Mouse (Mus musculus) testis, adult 2 months (tissue): ENCODE measurements at regions not wholly inside any gene's neighbourhood (a gene's known extent, or its start where the extent isn't known, plus 50 kb on each side); places are given as distances from the start of the nearest gene placed in this dataset.

ENCODE experiments used
- H3K27ac ChIP-seq: fragments of 200-500 bp; 2 replicates; pipeline ENCODE4 v1.5.1; 2012; ENCODE audit warnings: low read depth, low read length; ENCODE audit not compliant: control insufficient read depth, insufficient read depth
- H3K27me3 ChIP-seq: fragments of 200-500 bp; 2 replicates; pipeline ENCODE4 v1.6.1; 2012; ENCODE audit warnings: mild to moderate bottlenecking, low read length, moderate library complexity; ENCODE audit not compliant: control insufficient read depth, insufficient read depth
- H3K36me3 ChIP-seq: fragments of 200-500 bp; 2 replicates; pipeline ENCODE4 v1.6.1; 2012; ENCODE audit warnings: mild to moderate bottlenecking, low read length; ENCODE audit not compliant: control insufficient read depth, insufficient read depth
- H3K4me1 ChIP-seq: fragments of 200-500 bp; 2 replicates; pipeline ENCODE4 v1.6.1; 2012; ENCODE audit warnings: low read length; ENCODE audit not compliant: control insufficient read depth, insufficient read depth
- H3K4me3 ChIP-seq: fragments of 200-500 bp; 2 replicates; pipeline ENCODE4 v1.5.1; 2012; ENCODE audit warnings: low read depth, mild to moderate bottlenecking, low read length, moderate library complexity, mixed read lengths; ENCODE audit not compliant: control insufficient read depth
- CTCF ChIP-seq: fragments of 200-500 bp; IDR thresholded peaks from 2 replicates; pipeline ENCODE4 v1.5.1; 2012; ENCODE audit warnings: low read depth, mild to moderate bottlenecking, inconsistent platforms, low read length, moderate library complexity; ENCODE audit not compliant: control insufficient read depth, insufficient read depth, insufficient replicate concordance
- POLR2A ChIP-seq: fragments of 200-500 bp; IDR thresholded peaks from 2 replicates; pipeline ENCODE4 v1.6.1; 2012; ENCODE audit warnings: low read depth, mild to moderate bottlenecking, inconsistent platforms, low read length, moderate library complexity; ENCODE audit not compliant: control insufficient read depth

DNA sequence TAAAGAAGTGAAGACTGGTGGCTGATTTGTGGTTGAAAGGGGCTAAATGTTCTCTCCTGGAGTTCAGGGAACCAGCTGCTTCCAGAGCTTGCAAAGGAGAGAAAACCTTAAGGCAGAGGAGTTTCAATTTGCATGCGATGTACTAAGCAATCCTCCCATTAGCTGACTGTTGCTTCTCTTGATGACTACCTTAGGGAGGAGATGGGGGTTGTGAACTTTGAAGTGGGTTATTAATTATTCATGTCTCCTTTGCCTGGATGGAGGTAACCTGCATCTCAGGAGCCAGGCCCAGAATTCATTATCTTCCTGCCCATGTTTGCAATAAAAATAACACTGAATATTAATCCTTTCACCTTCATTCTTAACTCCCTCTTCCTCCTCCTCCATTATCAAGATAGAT lies 552.0 kb upstream of the Sel1l start:
- Histone ChIP-seq H3K4me1 (no peaks in the 10 kb centered on the region), H3K4me3 (no peak overlapping the region), H3K27ac (no peak overlapping the region), H3K36me3 (no peaks in the 10 kb centered on the region), H3K27me3 (no peaks in the 10 kb centered on the region)
- TF ChIP-seq POLR2A: no peak
- no peak for TF ChIP-seq CTCF

DNA sequence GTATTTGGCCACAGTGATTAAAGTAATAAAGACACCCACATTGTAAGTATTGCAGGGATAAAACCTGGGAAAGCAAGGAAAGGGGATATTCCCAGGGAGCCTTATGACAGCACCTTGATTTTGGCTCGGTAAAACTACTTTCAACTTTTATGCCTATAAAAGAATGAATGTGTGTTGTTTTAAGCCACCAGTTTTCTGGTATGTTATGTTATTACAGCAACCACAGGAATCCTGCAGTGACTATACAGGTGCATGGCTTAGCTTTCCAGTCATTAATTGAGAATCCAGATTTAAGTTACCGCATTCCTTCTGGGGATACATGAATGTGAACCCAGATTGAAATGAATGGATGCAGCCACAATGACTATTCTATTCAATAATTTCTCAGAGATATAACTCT lies 537.2 kb upstream of the Sel1l start:
- Histone ChIP-seq H3K4me3 (no peak overlapping the region), H3K27me3 (no peaks in the 10 kb centered on the region), H3K36me3 (no peaks in the 10 kb centered on the region), H3K4me1 (no peaks in the 10 kb centered on the region), H3K27ac (no peak overlapping the region)
- TF ChIP-seq POLR2A (no peak), CTCF (no peak)

- no peak overlapping the region for H3K27ac ChIP-seq
- H3K4me1 ChIP-seq: no peaks in the 10 kb centered on the region
- H3K36me3 ChIP-seq: no peaks in the 10 kb centered on the region
- H3K27me3 ChIP-seq: no peaks in the 10 kb centered on the region
- no peak overlapping the region for H3K4me3 ChIP-seq
- TF ChIP-seq POLR2A (no peak), CTCF (no peak)
Observed at GRCm38 (mm10) chr12:92384266-92384937, 535.4 kb upstream of the Sel1l start.

- no peak for TF ChIP-seq POLR2A
- no peak for TF ChIP-seq CTCF
- Histone ChIP-seq H3K4me3 (no peak overlapping the region), H3K27me3 (no peaks in the 10 kb centered on the region), H3K36me3 (no peaks in the 10 kb centered on the region), H3K4me1 (no peaks in the 10 kb centered on the region), H3K27ac (no peak overlapping the region)
Observed at GRCm38 (mm10) chr12:92379130-92379529, 530.2 kb upstream of the Sel1l start.

DNA sequence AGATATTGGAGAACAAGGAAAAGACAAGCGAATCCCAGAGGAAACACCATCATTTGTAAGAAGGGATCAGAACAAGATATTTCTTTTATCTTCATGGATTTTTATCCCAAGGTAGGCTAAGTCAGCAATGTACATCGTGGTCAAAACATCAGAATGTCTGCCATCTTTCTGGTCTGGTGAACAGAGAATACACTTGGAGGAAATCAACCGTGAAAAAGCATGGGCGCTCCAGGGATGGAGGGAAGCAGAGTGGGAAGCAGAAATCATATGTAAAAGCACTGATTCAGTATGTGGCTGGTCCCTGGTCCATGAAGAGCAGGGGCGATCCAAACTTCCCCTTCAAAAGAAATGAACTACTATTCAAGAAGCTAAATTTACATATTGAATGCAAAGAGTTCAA lies 517.0 kb upstream of the Sel1l start:
- Histone ChIP-seq H3K4me3 (no peak overlapping the region), H3K27me3 (no peaks in the 10 kb centered on the region), H3K4me1 (no peaks in the 10 kb centered on the region), H3K36me3 (no peaks in the 10 kb centered on the region), H3K27ac (no peak overlapping the region)
- TF ChIP-seq CTCF (no peak), POLR2A (no peak)

DNA sequence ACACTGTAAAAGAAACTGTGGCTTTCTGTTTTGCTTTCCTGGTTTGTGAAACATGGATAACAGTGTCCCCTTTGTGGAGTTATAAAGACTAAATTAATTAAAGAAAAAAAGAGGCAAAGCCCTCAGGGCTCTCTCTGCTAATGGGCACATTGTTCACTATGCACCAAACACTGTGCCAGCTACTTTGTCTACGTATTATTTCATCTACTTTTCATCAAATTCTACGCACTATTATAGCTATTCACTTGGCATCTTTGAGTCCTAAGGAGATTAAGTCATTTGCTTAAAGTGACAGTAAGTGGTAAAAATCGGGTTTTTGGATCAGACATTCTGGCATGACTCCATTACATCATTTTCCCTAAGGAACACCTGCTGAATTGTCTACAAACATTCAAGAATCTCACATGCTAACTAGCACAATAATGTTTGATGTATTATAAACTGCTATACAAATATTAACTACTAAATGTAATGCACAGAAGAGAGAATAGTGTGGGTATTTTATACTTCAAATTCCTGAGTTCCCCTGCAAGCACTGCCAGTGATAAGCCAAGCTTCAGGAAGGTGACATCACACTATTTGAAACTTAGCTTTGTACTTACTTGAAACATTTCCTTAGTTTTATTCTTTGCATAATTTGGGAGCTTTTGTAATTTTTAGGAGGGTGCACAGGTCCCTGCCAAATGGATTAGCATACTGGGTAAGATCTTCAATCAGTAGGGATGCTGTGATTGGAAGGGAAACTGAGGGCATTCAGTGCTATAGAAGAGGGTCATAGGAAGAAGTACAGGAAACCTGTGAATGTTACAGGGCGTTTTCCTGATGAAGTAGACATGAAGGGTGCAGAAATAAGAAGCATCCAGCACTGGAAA lies 504.7 kb upstream of the Sel1l start:
- Histone ChIP-seq H3K27ac (no peak overlapping the region), H3K36me3 (no peaks in the 10 kb centered on the region), H3K4me3 (no peak overlapping the region), H3K4me1 (no peaks in the 10 kb centered on the region), H3K27me3 (no peaks in the 10 kb centered on the region)
- TF ChIP-seq CTCF: no peak

DNA sequence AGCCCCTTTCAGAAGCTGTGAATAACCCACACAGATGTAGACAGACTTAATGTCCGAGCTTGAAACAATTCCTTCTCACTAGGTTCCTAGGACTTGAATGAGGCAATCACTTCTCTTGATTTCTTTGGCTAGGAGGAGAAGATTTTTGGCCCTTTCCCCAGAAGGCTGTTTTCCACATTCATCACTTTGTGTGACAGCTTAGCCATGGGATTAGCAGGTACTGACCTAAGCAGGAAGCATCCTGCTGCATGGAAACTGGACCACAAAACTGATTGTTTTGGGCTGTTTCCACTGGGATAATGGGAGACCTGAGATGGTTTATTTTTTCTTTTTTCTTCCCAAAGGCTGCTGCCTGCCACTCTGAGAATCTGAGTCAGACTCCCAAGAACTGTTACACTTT lies 469.3 kb upstream of the Sel1l start:
- TF ChIP-seq CTCF (no peak), POLR2A (no peak)
- H3K4me1 ChIP-seq: no peaks in the 10 kb centered on the region
- no peak overlapping the region for H3K4me3 ChIP-seq
- H3K27ac ChIP-seq: no peak overlapping the region
- no peaks in the 10 kb centered on the region for H3K36me3 ChIP-seq
- no peaks in the 10 kb centered on the region for H3K27me3 ChIP-seq
